Mouse (Mus musculus): ENCODE results near the gene Fam32a. TPM values are rescaled to one million over a fixed set of nuclear protein-coding genes. Genes with fewer than 3 reads are reported as not detected.

The Fam32a gene
- polyA plus RNA-seq, 1 experiment from 2014 or later, result 73.7 TPM

- Histone ChIP-seq H3K4me2 (ENCODE audit: low read depth, low read length) (no peak overlapping the region), H3K36me3 (ENCODE audit: control insufficient read depth, insufficient read depth, low read length) (no peaks in the 10 kb centered on the region), H3K27ac (ENCODE audit: low read length) (no peak overlapping the region), H3K9ac (ENCODE audit: low read length) (no peak overlapping the region), H3K27me3 (ENCODE audit: control insufficient read depth, insufficient read depth, low read length) (no peaks in the 10 kb centered on the region), H3K4me1 (ENCODE audit: control insufficient read depth, insufficient read depth, low read length) (no peaks in the 10 kb centered on the region), H3K4me3 (replicated peaks; ENCODE audit: low read length) (no peak overlapping the region), H3K9me3 (replicated peaks; ENCODE audit: control insufficient read depth, low read length) (peaks cover 6% of the 10 kb centered on the region)
- WGBS, result 57% methylated on average over 1 of the region's 1 CpGs
- no peak for ATAC-seq (ENCODE audit: insufficient read depth, low FRiP score)
Measured at GRCm38 (mm10) chr8:72208582-72208981, 10.9 kb upstream of the Fam32a start.

- H3K9ac ChIP-seq (ENCODE audit: low read length), result no peak overlapping the region
- 57% methylated on average over 4 of the region's 4 CpGs for WGBS
- H3K4me2 ChIP-seq (ENCODE audit: low read depth, low read length), result no peak overlapping the region
- no peaks in the 10 kb centered on the region for H3K9me3 ChIP-seq (replicated peaks; ENCODE audit: control insufficient read depth, low read length)
- no peak overlapping the region for H3K27ac ChIP-seq (ENCODE audit: low read length)
- peak; percentile 54; the same call in 1 of the 2 replicates for ATAC-seq (ENCODE audit: insufficient read depth, low FRiP score)
- H3K4me1 ChIP-seq (ENCODE audit: control insufficient read depth, insufficient read depth, low read length), result no peaks in the 10 kb centered on the region
- no peaks in the 10 kb centered on the region for H3K36me3 ChIP-seq (ENCODE audit: control insufficient read depth, insufficient read depth, low read length)
- no peak overlapping the region for H3K4me3 ChIP-seq (replicated peaks; ENCODE audit: low read length)
- no peaks in the 10 kb centered on the region; the same call in 1 of the 2 replicates for H3K27me3 ChIP-seq (ENCODE audit: control insufficient read depth, insufficient read depth, low read length)
Measured at GRCm38 (mm10) chr8:72210222-72210621, 9.3 kb upstream of the Fam32a start.

GRCm38 (mm10) chr8:72210710-72211109, 8.8 kb upstream of the Fam32a start:
- Histone ChIP-seq H3K9me3 (replicated peaks; ENCODE audit: control insufficient read depth, low read length) (no peaks in the 10 kb centered on the region), H3K27ac (ENCODE audit: low read length) (no peak overlapping the region), H3K4me3 (replicated peaks; ENCODE audit: low read length) (no peak overlapping the region), H3K4me1 (ENCODE audit: control insufficient read depth, insufficient read depth, low read length) (no peaks in the 10 kb centered on the region), H3K36me3 (ENCODE audit: control insufficient read depth, insufficient read depth, low read length) (no peaks in the 10 kb centered on the region), H3K27me3 (ENCODE audit: control insufficient read depth, insufficient read depth, low read length) (no peaks in the 10 kb centered on the region; the same call in 1 of the 2 replicates), H3K9ac (ENCODE audit: low read length) (no peak overlapping the region), H3K4me2 (ENCODE audit: low read depth, low read length) (no peak overlapping the region)
- 61% methylated on average over 2 of the region's 2 CpGs for WGBS
- no peak for ATAC-seq (ENCODE audit: insufficient read depth, low FRiP score)

GRCm38 (mm10) chr8:72211846-72212245, 7.7 kb upstream of the Fam32a start:
- Histone ChIP-seq H3K9me3 (replicated peaks; ENCODE audit: control insufficient read depth, low read length) (no peaks in the 10 kb centered on the region), H3K27me3 (ENCODE audit: control insufficient read depth, insufficient read depth, low read length) (no peaks in the 10 kb centered on the region; the same call in 1 of the 2 replicates), H3K9ac (ENCODE audit: low read length) (no peak overlapping the region), H3K4me3 (replicated peaks; ENCODE audit: low read length) (no peak overlapping the region), H3K4me2 (ENCODE audit: low read depth, low read length) (no peak overlapping the region), H3K36me3 (ENCODE audit: control insufficient read depth, insufficient read depth, low read length) (no peaks in the 10 kb centered on the region), H3K27ac (ENCODE audit: low read length) (no peak overlapping the region), H3K4me1 (ENCODE audit: control insufficient read depth, insufficient read depth, low read length) (no peaks in the 10 kb centered on the region)
- WGBS, result 90% methylated on average over 1 of the region's 1 CpGs
- ATAC-seq (ENCODE audit: insufficient read depth, low FRiP score), result no peak

GRCm38 (mm10) chr8:72212751-72213150, 6.8 kb upstream of the Fam32a start, which contains the start of gene Cib3:
Gene Cib3, minus strand, starts transcription at chr8:72212837.
- WGBS, result 48% methylated on average over 4 of the region's 4 CpGs
- Histone ChIP-seq H3K27ac (ENCODE audit: low read length) (no peak within 1 kb of the TSS), H3K36me3 (ENCODE audit: control insufficient read depth, insufficient read depth, low read length) (no peaks in the 10 kb centered on the region), H3K27me3 (ENCODE audit: control insufficient read depth, insufficient read depth, low read length) (no peaks in the 10 kb centered on the region; the same call in 1 of the 2 replicates), H3K4me1 (ENCODE audit: control insufficient read depth, insufficient read depth, low read length) (no peaks in the 10 kb centered on the region), H3K4me3 (replicated peaks; ENCODE audit: low read length) (no peak within 1 kb of the TSS), H3K9me3 (replicated peaks; ENCODE audit: control insufficient read depth, low read length) (no peaks in the 10 kb centered on the region), H3K9ac (ENCODE audit: low read length) (no peak within 1 kb of the TSS), H3K4me2 (ENCODE audit: low read depth, low read length) (no peak within 1 kb of the TSS)
- no peak for ATAC-seq (ENCODE audit: insufficient read depth, low FRiP score)

- 69% methylated on average over 4 of the region's 4 CpGs for WGBS
Measured at GRCm38 (mm10) chr8:72213536-72213935, 6.0 kb upstream of the Fam32a start, which contains the start of gene Gm11034. Gene Gm11034, minus strand, starts transcription at chr8:72213636.

GRCm38 (mm10) chr8:72215060-72215459, 4.5 kb upstream of the Fam32a start:
- H3K27me3 ChIP-seq (ENCODE audit: control insufficient read depth, insufficient read depth, low read length), result no peaks in the 10 kb centered on the region; the same call in 1 of the 2 replicates
- H3K9ac ChIP-seq (ENCODE audit: low read length), result no peak overlapping the region
- no peak overlapping the region for H3K4me2 ChIP-seq (ENCODE audit: low read depth, low read length)
- 31% methylated on average over 2 of the region's 2 CpGs for WGBS
- H3K27ac ChIP-seq (ENCODE audit: low read length), result no peak overlapping the region
- no peaks in the 10 kb centered on the region for H3K9me3 ChIP-seq (replicated peaks; ENCODE audit: control insufficient read depth, low read length)
- no peaks in the 10 kb centered on the region for H3K36me3 ChIP-seq (ENCODE audit: control insufficient read depth, insufficient read depth, low read length)
- no peak overlapping the region for H3K4me3 ChIP-seq (replicated peaks; ENCODE audit: low read length)
- ATAC-seq (ENCODE audit: insufficient read depth, low FRiP score), result no peak
- H3K4me1 ChIP-seq (ENCODE audit: control insufficient read depth, insufficient read depth, low read length), result peaks cover under 1% of the 10 kb centered on the region; the same call in 1 of the 2 replicates

More at GRCm38 (mm10) chr8:72213536-72213935, 6.0 kb upstream of the Fam32a start, which contains the start of gene Gm11034:
- Histone ChIP-seq H3K27me3 (ENCODE audit: control insufficient read depth, insufficient read depth, low read length) (no peaks in the 10 kb centered on the region; the same call in 1 of the 2 replicates), H3K4me3 (replicated peaks; ENCODE audit: low read length) (no peak within 1 kb of the TSS), H3K36me3 (ENCODE audit: control insufficient read depth, insufficient read depth, low read length) (no peaks in the 10 kb centered on the region), H3K27ac (ENCODE audit: low read length) (no peak within 1 kb of the TSS), H3K9me3 (replicated peaks; ENCODE audit: control insufficient read depth, low read length) (no peaks in the 10 kb centered on the region), H3K4me2 (ENCODE audit: low read depth, low read length) (no peak within 1 kb of the TSS), H3K9ac (ENCODE audit: low read length) (no peak within 1 kb of the TSS), H3K4me1 (ENCODE audit: control insufficient read depth, insufficient read depth, low read length) (no peaks in the 10 kb centered on the region)
- no peak for ATAC-seq (ENCODE audit: insufficient read depth, low FRiP score)

GRCm38 (mm10) chr8:72215871-72216270, 3.7 kb upstream of the Fam32a start:
- Histone ChIP-seq H3K36me3 (ENCODE audit: control insufficient read depth, insufficient read depth, low read length) (no peaks in the 10 kb centered on the region), H3K9me3 (replicated peaks; ENCODE audit: control insufficient read depth, low read length) (no peaks in the 10 kb centered on the region), H3K4me3 (replicated peaks; ENCODE audit: low read length) (no peak overlapping the region), H3K27me3 (ENCODE audit: control insufficient read depth, insufficient read depth, low read length) (no peaks in the 10 kb centered on the region; the same call in 1 of the 2 replicates), H3K4me2 (ENCODE audit: low read depth, low read length) (no peak overlapping the region), H3K9ac (ENCODE audit: low read length) (no peak overlapping the region), H3K27ac (ENCODE audit: low read length) (no peak overlapping the region), H3K4me1 (ENCODE audit: control insufficient read depth, insufficient read depth, low read length) (peaks cover 8% of the 10 kb centered on the region)
- 33% methylated on average over 1 of the region's 1 CpGs for WGBS
- ATAC-seq (ENCODE audit: insufficient read depth, low FRiP score), result no peak

- no peak overlapping the region for H3K9ac ChIP-seq (ENCODE audit: low read length)
- ATAC-seq (ENCODE audit: insufficient read depth, low FRiP score), result no peak
- 72% methylated on average over 9 of the region's 10 CpGs for WGBS
- H3K4me1 ChIP-seq (ENCODE audit: control insufficient read depth, insufficient read depth, low read length), result peaks cover 11% of the 10 kb centered on the region
- no peaks in the 10 kb centered on the region for H3K9me3 ChIP-seq (replicated peaks; ENCODE audit: control insufficient read depth, low read length)
- peaks cover 11% of the 10 kb centered on the region for H3K36me3 ChIP-seq (ENCODE audit: control insufficient read depth, insufficient read depth, low read length)
- H3K27me3 ChIP-seq (ENCODE audit: control insufficient read depth, insufficient read depth, low read length), result no peaks in the 10 kb centered on the region; the same call in 1 of the 2 replicates
- 0 out of 2 replicates have a peak overlapping the region, but pooled peaks have one; percentile 12 for H3K27ac ChIP-seq (ENCODE audit: low read length)
- peak overlapping the region; percentile 67 for H3K4me3 ChIP-seq (replicated peaks; ENCODE audit: low read length)
- H3K4me2 ChIP-seq (ENCODE audit: low read depth, low read length), result peak overlapping the region; percentile 42
Measured at GRCm38 (mm10) chr8:72218781-72219540, 569 bp upstream of the Fam32a start.

Measured in stomach, embryonic 16.5 days (tissue).